Mouse (Mus musculus): ENCODE measurements around the gene Arhgap15.

Gene Arhgap15

DNA sequence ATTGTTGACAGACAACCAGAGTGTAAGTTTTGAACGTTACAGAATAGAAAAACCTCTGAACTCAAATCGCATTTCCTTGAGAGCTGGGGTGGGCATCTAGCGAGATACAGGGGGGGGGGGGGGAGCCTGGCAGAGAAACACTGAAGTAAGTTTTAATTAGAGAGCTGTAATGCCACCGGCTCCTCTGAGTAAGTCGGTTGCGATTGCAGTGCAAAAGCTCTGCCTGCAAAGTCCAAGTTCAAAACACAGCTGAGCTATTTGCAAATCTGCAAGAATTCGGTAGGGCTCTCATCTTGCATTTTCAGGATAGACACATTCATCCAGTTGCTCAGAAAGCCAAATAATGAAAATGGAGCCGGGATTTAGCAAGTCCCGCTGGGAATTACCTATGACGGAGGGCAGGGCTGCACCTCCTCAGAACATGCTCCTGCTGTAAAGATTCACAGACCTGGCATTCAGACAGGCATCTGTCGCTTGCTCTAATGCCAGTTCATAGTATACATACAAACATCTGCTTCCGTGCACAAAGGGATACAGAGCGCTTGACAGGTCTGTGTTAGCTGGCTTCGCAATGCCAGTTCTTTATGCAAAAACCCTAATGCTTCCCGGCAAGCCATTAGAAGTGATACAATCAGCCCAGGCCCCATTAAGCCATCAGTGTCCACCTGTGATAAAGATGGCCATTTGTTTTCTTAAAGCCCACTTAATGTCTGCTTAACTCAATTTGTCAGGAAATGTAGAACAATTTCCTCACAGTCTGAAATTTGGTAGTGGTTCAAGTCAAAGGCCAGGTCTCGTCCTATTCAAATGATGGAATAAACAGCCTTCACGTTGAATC, 556.6 kb downstream of the Arhgap15 start:
- peak; percentile 20 for DNase-seq (ENCODE audit: low read depth, low spot score)

DNA sequence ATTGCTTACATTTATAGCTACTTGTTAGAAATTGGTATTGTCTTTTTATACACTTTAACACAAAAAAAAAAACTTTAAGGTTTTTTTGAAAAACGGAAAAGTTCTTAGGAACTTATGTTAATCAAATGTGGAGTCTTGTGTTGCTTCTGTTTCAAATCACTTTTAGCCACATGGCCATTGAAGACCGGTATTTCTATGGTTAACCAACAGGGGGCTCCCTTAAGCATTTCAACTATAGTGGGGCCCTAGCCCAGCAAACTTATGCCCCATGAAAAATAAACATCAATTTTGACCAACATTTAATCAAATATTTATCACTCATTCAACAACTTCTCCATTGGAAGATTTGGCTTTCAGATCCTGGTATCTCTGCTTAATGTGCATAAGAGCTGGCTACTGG, 557.5 kb downstream of the Arhgap15 start:
- DNase-seq (ENCODE audit: low read depth, low spot score): no peak

GRCm38 (mm10) chr2:44309124-44309523, 560.5 kb downstream of the Arhgap15 start:
- no peak for DNase-seq (ENCODE audit: low read depth, low spot score)

- DNase-seq (ENCODE audit: low read depth, low spot score): peak; percentile 49
Observed at GRCm38 (mm10) chr2:44309556-44309955, 560.9 kb downstream of the Arhgap15 start.

GRCm38 (mm10) chr2:44310095-44310748, 561.6 kb downstream of the Arhgap15 start:
- DNase-seq (ENCODE audit: low read depth, low spot score): no peak

DNA sequence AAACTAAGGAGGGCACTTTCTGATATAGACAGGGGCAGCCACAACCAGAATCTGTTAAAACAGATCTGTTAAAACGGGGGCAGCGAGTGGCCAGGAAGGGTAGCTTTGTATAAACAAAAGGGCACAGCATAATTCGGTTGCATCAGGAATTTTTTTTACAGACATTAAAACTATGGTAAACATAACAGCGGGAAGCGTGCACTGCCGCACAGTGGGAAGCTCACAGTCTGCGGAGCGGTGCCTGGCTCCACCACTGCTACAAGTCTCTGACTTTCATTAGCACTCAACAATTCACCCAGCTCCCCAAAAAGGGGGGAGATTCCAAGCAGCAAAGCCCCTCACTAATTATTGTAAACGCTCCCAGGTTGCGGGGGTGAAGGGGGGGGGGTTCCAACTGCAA, 562.6 kb downstream of the Arhgap15 start:
- DNase-seq (ENCODE audit: low read depth, low spot score): no peak

DNA sequence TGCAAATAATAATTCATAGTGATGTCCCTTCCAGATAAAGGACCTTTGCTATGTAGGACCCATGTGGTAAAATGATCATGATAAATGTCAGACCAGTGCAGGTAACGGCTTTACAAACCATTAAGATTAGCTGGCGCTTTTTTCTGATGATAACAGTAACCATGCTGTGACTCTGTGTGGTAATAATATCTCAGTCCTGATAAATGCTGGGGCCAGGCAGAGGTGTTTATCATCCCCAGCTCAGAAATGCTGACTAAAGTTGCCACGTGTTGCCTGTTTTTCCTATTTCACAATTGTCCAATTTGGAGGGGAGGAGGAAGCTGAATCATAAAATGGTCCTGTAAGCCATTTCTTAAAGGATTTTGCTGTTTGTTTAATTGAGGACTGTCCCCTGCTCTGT, 564.9 kb downstream of the Arhgap15 start:
- no peak for DNase-seq (ENCODE audit: low read depth, low spot score)

GRCm38 (mm10) chr2:44318436-44318835, 569.8 kb downstream of the Arhgap15 start:
- DNase-seq (ENCODE audit: low read depth, low spot score): no peak

GRCm38 (mm10) chr2:44319479-44319878, 570.9 kb downstream of the Arhgap15 start:
- DNase-seq (ENCODE audit: low read depth, low spot score): no peak

DNA sequence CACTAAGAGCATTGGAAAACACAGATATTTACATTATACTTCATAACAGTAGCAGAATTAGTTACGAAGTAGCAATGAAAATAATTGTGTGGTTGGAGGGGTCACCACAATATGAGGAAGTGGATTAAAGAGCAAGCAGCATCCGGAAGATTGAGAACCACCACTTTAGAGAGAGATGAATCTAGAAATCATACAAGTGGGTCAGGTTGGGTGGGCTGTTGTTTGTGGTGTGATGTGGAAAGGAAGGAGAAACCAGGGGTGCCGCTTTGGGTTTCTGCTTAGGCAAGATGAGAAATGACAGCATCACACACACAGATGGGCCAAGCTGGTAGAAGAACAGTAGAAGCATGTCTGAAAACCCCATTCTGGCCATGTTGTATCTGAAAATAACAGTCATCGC, 575.2 kb downstream of the Arhgap15 start:
- no peak for DNase-seq (ENCODE audit: low read depth, low spot score)

- DNase-seq (ENCODE audit: low read depth, low spot score): peak; percentile 40
Observed at GRCm38 (mm10) chr2:44333295-44333694, 584.7 kb downstream of the Arhgap15 start.

GRCm38 (mm10) chr2:44334006-44334405, 585.4 kb downstream of the Arhgap15 start:
- DNase-seq (ENCODE audit: low read depth, low spot score): peak; percentile 24

- no peak for DNase-seq (ENCODE audit: low read depth, low spot score)
Observed at GRCm38 (mm10) chr2:44334517-44334916, 585.9 kb downstream of the Arhgap15 start.

GRCm38 (mm10) chr2:44336720-44337354, 588.2 kb downstream of the Arhgap15 start:
- peak; percentile 48 for DNase-seq (ENCODE audit: low read depth, low spot score)

GRCm38 (mm10) chr2:44338467-44338866, 589.8 kb downstream of the Arhgap15 start:
- DNase-seq (ENCODE audit: low read depth, low spot score): peak; percentile 73

- peak; percentile 66 for DNase-seq (ENCODE audit: low read depth, low spot score)
Observed at GRCm38 (mm10) chr2:44341091-44341571, 592.5 kb downstream of the Arhgap15 start.

DNA sequence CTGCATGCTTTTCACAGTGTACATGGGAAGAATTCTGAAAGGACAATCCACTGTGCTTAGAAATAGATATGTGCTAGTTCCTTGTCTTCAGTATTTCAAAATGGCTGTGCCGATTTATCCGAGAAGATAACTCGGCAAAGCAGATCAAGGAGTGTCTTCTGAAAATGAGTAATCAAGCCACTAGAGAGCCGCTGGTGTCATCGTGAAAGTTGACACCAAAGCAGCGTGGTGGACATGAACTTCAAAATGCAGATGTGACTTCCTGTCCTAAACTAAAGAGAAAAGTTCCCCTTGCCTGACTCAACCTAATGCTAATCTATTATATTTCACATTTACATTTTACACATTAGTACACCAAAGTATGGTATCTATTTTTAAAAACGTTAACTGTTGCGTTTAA, 596.2 kb downstream of the Arhgap15 start:
- DNase-seq (ENCODE audit: low read depth, low spot score): no peak

DNA sequence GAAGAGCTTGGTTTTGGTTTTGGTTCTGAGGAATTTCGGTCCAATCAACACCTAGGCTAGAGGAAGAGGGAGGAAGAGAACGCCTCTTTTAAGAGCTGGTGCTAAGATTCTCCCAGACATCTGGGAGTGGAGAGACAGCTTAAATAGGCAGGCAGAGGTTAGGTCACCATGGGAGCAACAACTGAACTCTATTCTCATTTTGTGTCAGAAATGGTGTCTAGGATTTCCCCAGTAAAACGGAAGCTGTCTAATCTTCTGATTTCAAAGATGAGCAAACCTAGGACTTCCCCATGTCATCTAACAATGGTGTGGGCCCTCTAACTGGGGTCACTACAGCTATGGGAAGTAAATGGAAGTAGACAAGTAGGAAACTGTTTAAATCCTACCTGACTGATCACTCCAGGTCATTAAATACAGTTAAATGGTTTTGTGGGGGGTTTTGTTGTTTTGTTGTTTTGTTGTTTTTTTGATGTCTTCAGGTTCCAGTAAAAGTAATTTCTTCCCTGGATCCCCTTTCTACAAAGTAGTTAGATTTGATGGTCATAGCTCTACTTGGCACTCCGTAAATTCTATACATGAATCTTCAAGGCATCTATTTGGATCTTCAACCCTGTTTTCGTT, 596.8 kb downstream of the Arhgap15 start:
- no peak for DNase-seq (ENCODE audit: low read depth, low spot score)

DNA sequence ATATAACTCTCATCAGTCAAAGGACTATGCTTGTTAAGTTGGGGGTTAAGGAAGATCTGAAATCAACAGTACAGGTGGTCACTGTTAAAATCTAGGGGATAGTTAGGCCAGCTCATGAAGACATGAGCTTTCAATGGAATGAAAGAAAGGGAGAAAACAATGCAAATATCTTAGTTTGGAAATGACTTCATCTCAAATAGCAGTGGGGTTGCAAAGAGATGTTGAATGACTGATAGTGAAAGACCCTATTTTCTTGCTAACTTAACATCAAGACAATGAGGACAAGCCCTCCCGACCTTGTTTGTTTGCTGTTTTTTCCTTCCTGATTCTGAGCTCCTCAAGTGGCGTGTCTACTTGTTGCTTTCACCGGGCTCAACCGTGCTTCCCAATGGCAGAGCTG, 597.6 kb downstream of the Arhgap15 start:
- DNase-seq (ENCODE audit: low read depth, low spot score): no peak

DNA sequence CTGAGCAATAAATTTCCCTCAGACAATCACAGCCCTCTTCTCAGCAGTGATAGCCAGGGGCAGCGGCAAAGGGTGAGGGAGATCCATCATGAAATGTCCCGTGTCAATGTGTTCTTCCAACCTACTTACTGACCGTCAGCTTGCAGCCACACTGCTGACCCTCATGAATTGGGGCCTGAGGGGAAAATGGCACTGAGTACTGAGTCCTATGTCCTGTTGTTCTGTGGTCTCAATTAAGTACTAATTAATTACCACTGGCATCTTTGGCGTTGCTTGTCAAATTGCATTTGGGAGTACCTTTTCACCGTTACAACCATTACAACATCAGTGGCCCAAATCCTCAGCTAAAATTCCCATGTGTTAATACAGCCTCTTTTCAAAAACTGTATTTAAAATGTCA, 599.2 kb downstream of the Arhgap15 start:
- no peak for DNase-seq (ENCODE audit: low read depth, low spot score)

GRCm38 (mm10) chr2:44349101-44349500, 600.5 kb downstream of the Arhgap15 start:
- DNase-seq (ENCODE audit: low read depth, low spot score): no peak

DNA sequence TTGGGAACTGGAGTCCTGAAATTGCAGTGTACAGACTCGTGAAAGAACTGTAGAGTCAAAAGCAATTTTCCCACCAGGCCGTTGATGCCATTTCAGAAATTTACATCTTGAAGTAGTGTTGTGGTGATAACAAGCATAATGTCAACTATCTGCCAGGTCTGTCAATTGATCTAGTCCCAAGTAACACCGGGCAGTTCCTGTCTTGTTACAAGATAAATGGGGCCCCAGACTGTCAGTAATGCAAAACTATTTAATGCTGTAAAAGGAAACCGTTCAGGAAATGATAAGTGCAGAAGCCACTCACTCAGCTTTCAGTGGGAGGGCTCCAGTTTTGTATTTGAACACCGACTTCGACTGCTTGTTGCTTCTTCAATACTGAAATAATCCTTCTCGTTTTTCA, 604.3 kb downstream of the Arhgap15 start:
- DNase-seq (ENCODE audit: low read depth, low spot score): no peak

Data from brain, adult 2 months (tissue).